Mouse (Mus musculus) liver, embryonic 13.5 days (tissue): ENCODE results near the gene Btaf1. TPM values are rescaled to one million over a fixed set of nuclear protein-coding genes. Genes with fewer than 3 reads are reported as not detected.
A peak's percentile ranks its signal among the peaks of the same experiment; 100 is the strongest.

Source experiments
- ATAC-seq: fragments of 200-750 bp; cut with Nextera tagmentation; 2 replicates; pipeline ENCODE4 v1.8.0; 2017; ENCODE audit warnings: low read depth, mild to moderate bottlenecking, moderate number of reproducible peaks, moderate library complexity
- DNase-seq: peaks from one replicate; pipeline ENCODE4 v3.0.0; 2022
- H3K27ac ChIP-seq: fragments of 300-500 bp; sonication (generic); 2 replicates; pipeline ENCODE4 v1.5.1; 2015; ENCODE audit warnings: moderate library complexity, mild to moderate bottlenecking, inconsistent platforms
- H3K27me3 ChIP-seq: fragments of 300-500 bp; sonication (generic); 2 replicates; pipeline ENCODE4 v1.6.1; 2015; ENCODE audit warnings: mild to moderate bottlenecking, inconsistent platforms
- H3K36me3 ChIP-seq: fragments of 300-500 bp; sonication (generic); 2 replicates; pipeline ENCODE4 v1.6.1; 2015; ENCODE audit warnings: mild to moderate bottlenecking, inconsistent platforms
- H3K4me1 ChIP-seq: fragments of 300-500 bp; sonication (generic); replicated peaks from 2 replicates; pipeline ENCODE4 v1.6.1; 2015; ENCODE audit warnings: inconsistent platforms
- H3K4me2 ChIP-seq: fragments of 300-500 bp; sonication (generic); 2 replicates; pipeline ENCODE4 v1.6.1; 2015; ENCODE audit warnings: inconsistent platforms, mild to moderate bottlenecking, moderate library complexity
- H3K4me3 ChIP-seq: fragments of 300-500 bp; sonication (generic); replicated peaks from 2 replicates; pipeline ENCODE4 v1.5.1; 2015; ENCODE audit warnings: mild to moderate bottlenecking, inconsistent platforms
- H3K9ac ChIP-seq: fragments of 300-500 bp; sonication (generic); 2 replicates; pipeline ENCODE4 v1.6.1; 2015; ENCODE audit warnings: mild to moderate bottlenecking, inconsistent platforms
- H3K9me3 ChIP-seq: fragments of 300-500 bp; sonication (generic); replicated peaks from 2 replicates; pipeline ENCODE4 v1.6.1; 2016; ENCODE audit warnings: inconsistent platforms
- WGBS: fragments of 180-500 bp; shearing (Covaris S2); methylation state at CpG from one replicate; pipeline ENCODE4 v1.1.7; 2015; ENCODE audit not compliant: insufficient replicate concordance; 5-methylcytosine and 5-hydroxymethylcytosine counted together
- polyA plus RNA-seq: library from polyadenylated mRNA; unstranded; fragments of >200 nt; fragmentation: Nextera tagmentation; extraction: Ambion mirVana; gene quantifications from 2 replicates; pipeline ENCODE4 v1.2.1, GENCODE M21; 2015

Gene Btaf1
- 10.4 and 13.6 TPM in 2 replicates for polyA plus RNA-seq

DNA sequence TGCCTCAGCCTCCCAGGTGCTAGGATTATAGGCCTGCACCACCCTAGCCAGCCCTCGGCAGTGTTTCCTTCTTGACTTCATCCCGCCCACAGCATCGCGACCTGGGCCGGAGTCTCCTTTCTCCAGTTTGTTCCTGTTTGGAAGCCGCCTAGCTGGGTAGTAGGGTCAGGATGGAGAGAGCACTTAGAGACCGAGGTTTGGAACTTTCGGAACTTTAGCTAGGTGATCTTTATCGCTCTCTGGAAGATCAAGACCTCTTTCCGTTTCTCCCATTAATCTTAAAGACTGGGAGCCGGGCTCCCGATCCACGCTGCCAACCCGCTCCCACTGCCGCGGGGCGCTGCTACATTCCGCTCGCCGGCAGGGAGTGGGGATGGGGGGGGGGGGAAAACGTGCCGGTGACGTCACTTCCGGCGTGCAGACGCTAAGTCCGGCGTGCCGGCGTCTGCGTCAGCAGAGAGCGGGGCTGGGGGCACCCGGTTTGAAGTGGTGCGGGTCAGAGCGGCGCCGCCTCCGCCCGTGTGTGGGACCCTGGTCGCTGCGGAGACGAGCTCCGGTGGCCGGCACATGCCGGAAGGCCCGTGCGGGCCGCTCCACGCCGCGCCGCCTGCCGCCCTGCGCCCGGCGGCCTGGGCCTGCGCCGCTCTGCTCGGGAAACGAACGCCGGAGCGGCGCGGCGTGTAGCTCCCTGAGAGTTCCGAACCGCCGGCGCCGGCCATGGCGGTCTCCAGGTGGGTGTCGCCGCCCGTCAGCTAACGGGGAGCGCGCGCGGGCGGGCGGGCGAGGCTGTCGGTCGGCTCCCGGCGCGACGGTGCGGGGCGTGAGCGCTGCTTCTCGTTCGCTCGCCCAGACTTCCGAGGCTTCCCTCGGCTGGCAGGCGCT, at the start of gene Btaf1:
TSS of gene Btaf1 (plus strand) at position 409 of the 882 bp plus-strand sequence.
- DNase-seq = peak; percentile 76
- peak; percentile 93 for ATAC-seq
- Histone ChIP-seq H3K4me1 (peaks cover 46% of the 10 kb centered on the region), H3K9ac (peak within 1 kb of the TSS; percentile 96), H3K4me3 (peak within 1 kb of the TSS; percentile 81), H3K27ac (peak within 1 kb of the TSS; percentile 98), H3K27me3 (no peaks in the 10 kb centered on the region), H3K9me3 (no peaks in the 10 kb centered on the region), H3K4me2 (peak within 1 kb of the TSS; percentile 92), H3K36me3 (peaks cover 2% of the 10 kb centered on the region; the same call in 1 of the 2 replicates)
- WGBS = under 1% methylated on average over 89 of the region's 98 CpGs

DNA sequence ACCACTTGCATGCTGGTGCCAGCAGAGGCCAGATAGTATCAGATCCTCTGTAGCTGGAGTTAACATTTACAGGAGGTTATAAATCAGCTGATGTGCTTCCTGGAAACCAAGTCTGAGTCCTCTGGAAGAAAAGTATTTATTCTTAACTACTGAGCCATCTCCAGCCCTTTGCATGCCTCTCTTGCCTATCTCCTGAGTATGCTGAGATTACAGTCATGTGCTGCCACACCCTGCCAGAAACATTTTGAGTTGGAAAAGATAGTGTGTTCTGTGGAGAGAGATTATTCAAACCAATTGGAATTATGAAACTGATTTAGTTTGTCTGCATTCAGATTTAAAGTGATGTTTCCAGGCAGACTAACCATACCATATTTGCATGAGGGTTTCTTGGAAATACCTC, 48.5 kb upstream of the Btaf1 start:
- peaks cover 82% of the 10 kb centered on the region for H3K36me3 ChIP-seq
- no peak overlapping the region for H3K9ac ChIP-seq
- ATAC-seq = no peak
- H3K27me3 ChIP-seq = no peaks in the 10 kb centered on the region
- no peak overlapping the region for H3K4me3 ChIP-seq
- no peak overlapping the region for H3K4me2 ChIP-seq
- DNase-seq = no peak
- H3K4me1 ChIP-seq = no peaks in the 10 kb centered on the region
- no peaks in the 10 kb centered on the region for H3K9me3 ChIP-seq
- no peak overlapping the region for H3K27ac ChIP-seq

GRCm38 (mm10) chr19:36878743-36879495, 47.0 kb upstream of the Btaf1 start:
- WGBS = 78% methylated on average over 11 of the region's 11 CpGs
- H3K9ac ChIP-seq = no peak overlapping the region
- H3K4me2 ChIP-seq = no peak overlapping the region
- no peaks in the 10 kb centered on the region for H3K27me3 ChIP-seq
- H3K4me1 ChIP-seq = no peaks in the 10 kb centered on the region
- ATAC-seq (no peak), DNase-seq (no peak)
- H3K4me3 ChIP-seq = no peak overlapping the region
- H3K27ac ChIP-seq = no peak overlapping the region
- H3K9me3 ChIP-seq = no peaks in the 10 kb centered on the region
- H3K36me3 ChIP-seq = peaks cover 84% of the 10 kb centered on the region

- H3K4me2 ChIP-seq = no peak overlapping the region
- no peak overlapping the region for H3K27ac ChIP-seq
- H3K4me3 ChIP-seq = no peak overlapping the region
- no peak for DNase-seq
- WGBS = 70% methylated on average over 6 of the region's 6 CpGs
- peaks cover 86% of the 10 kb centered on the region for H3K36me3 ChIP-seq
- H3K4me1 ChIP-seq = no peaks in the 10 kb centered on the region
- H3K9me3 ChIP-seq = no peaks in the 10 kb centered on the region
- ATAC-seq = no peak
- H3K27me3 ChIP-seq = no peaks in the 10 kb centered on the region
- H3K9ac ChIP-seq = no peak overlapping the region
These were observed 42.8 kb upstream of the Btaf1 start for GRCm38 (mm10) chr19:36883119-36883518.

GRCm38 (mm10) chr19:36886316-36886715, 39.6 kb upstream of the Btaf1 start:
- Histone ChIP-seq H3K4me1 (no peaks in the 10 kb centered on the region), H3K27ac (no peak overlapping the region), H3K4me3 (no peak overlapping the region), H3K9me3 (no peaks in the 10 kb centered on the region), H3K4me2 (no peak overlapping the region), H3K36me3 (peaks cover 92% of the 10 kb centered on the region), H3K27me3 (no peaks in the 10 kb centered on the region), H3K9ac (no peak overlapping the region)
- 83% methylated on average over 2 of the region's 2 CpGs for WGBS
- DNase-seq = no peak
- no peak for ATAC-seq

- Histone ChIP-seq H3K36me3 (peaks cover 85% of the 10 kb centered on the region), H3K4me3 (no peak overlapping the region), H3K27me3 (no peaks in the 10 kb centered on the region), H3K9ac (no peak overlapping the region), H3K27ac (no peak overlapping the region), H3K4me1 (no peaks in the 10 kb centered on the region), H3K9me3 (no peaks in the 10 kb centered on the region), H3K4me2 (no peak overlapping the region)
- WGBS = 78% methylated on average over 3 of the region's 3 CpGs
- no peak for DNase-seq
- ATAC-seq = no peak
These were observed 38.2 kb upstream of the Btaf1 start for GRCm38 (mm10) chr19:36887706-36888105.

DNA sequence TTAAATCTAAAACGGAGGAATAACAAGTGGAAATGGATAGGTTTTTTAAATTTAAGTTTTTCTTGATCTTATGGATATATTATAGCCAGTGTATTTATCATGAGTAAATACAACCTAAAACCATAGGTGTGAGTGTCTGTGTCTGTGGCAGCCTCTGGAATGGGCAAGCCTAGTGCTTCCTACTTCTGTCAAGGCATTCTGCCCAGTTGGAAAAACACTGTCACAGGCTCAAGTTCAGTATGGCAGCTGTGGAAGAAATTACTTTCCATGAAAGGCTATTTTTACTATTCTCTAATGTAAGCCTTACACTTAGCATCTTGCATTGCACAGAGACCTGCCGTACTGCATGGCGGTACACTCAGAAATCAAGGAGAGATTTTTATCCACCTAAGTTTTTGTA, 34.1 kb upstream of the Btaf1 start:
- Histone ChIP-seq H3K4me3 (no peak overlapping the region), H3K27me3 (no peaks in the 10 kb centered on the region), H3K4me1 (no peaks in the 10 kb centered on the region), H3K9me3 (no peaks in the 10 kb centered on the region), H3K36me3 (peaks cover 57% of the 10 kb centered on the region), H3K4me2 (no peak overlapping the region), H3K27ac (no peak overlapping the region), H3K9ac (no peak overlapping the region)
- no peak for DNase-seq
- ATAC-seq = no peak
- 85% methylated on average over 3 of the region's 3 CpGs for WGBS

GRCm38 (mm10) chr19:36896791-36897569, 28.9 kb upstream of the Btaf1 start:
- Histone ChIP-seq H3K27me3 (no peaks in the 10 kb centered on the region), H3K9me3 (no peaks in the 10 kb centered on the region), H3K4me3 (no peak overlapping the region), H3K4me1 (no peaks in the 10 kb centered on the region), H3K36me3 (peaks cover 8% of the 10 kb centered on the region), H3K9ac (no peak overlapping the region), H3K27ac (no peak overlapping the region), H3K4me2 (no peak overlapping the region)
- no peak for ATAC-seq
- no peak for DNase-seq
- 51% methylated on average over 10 of the region's 10 CpGs for WGBS

DNA sequence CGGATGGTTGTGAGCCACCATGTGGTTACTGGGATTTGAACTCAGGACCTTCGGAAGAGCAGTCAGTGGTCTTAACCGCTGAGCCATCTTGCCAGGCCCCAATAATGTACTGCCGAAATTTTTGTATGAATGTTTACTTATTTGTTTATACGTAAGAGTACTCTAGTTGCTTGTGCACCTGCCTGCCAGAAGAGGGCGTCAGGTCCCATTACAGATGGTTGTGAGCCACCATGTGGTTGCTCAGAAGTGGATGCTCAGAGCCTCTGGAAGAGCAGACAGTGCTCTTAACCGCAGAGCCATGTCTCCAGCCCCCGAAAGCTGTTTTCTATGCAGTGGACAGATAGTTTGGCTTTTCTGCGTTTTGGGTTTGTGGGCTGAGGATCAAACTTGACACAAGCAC, 28.1 kb upstream of the Btaf1 start:
- 46% methylated on average over 9 of the region's 9 CpGs for WGBS
- Histone ChIP-seq H3K4me1 (no peaks in the 10 kb centered on the region), H3K9me3 (no peaks in the 10 kb centered on the region), H3K4me2 (no peak overlapping the region), H3K27ac (no peak overlapping the region), H3K9ac (no peak overlapping the region), H3K4me3 (no peak overlapping the region), H3K27me3 (peaks cover 6% of the 10 kb centered on the region; the same call in 1 of the 2 replicates), H3K36me3 (peaks cover 8% of the 10 kb centered on the region)
- ATAC-seq (no peak), DNase-seq (no peak)

DNA sequence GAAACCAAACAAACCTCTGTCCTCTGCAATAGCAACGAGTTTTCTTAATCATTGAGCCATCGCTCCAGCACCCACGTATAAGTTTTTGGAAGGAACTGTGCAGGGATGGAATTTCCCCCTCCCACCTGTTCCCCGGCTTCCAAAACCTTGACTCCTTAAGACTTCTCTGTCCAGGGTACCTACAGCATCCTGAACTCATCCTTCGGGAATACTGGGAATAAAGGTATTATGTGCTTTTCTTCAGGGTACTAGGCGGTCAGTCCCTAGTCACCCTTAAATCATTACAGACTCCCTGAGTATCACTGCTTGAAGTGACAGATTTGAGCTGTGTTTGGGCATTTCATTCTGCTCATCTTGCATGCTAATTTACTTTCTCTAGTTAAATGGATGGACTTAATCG, 22.5 kb upstream of the Btaf1 start:
- WGBS = 45% methylated on average over 7 of the region's 7 CpGs
- Histone ChIP-seq H3K36me3 (no peaks in the 10 kb centered on the region), H3K9ac (no peak overlapping the region), H3K4me2 (peak overlapping the region; percentile 84), H3K4me1 (peaks cover 8% of the 10 kb centered on the region; the same call in 1 of the 2 replicates), H3K27me3 (peaks cover 28% of the 10 kb centered on the region), H3K27ac (no peak overlapping the region), H3K9me3 (no peaks in the 10 kb centered on the region), H3K4me3 (0 out of 2 replicates have a peak overlapping the region, but pooled peaks have one; percentile 64)
- DNase-seq (no peak), ATAC-seq (no peak)
